ENCODE assay signal across 13 mouse cellular contexts in genomic region chr4:95747415-95748202, GRCm38 (mm10).
"Had no signal": no experiment of that assay in that cellular context is flagged by ENCODE, and none has a peak within 500 bp of the region (broad histone marks: within the 10 kb centered on the region; RNA-seq: fewer than 3 reads in every experiment).

No protein-coding gene starts in this region.

- DNase-seq: liver; liver, embryonic 13.5 days; lung, adult 18-20 months; midbrain, embryonic 14.5 days; right cerebral cortex, postnatal 4 days; spleen, adult 18-20 months; thymus, adult 18-20 months; thymus, postnatal 25 days had no signal

- H3K27me3 ChIP-seq: liver, embryonic 13.5 days; neural tube, embryonic 15.5 days had no signal

- H3K9ac ChIP-seq: liver, embryonic 13.5 days; neural tube, embryonic 15.5 days had no signal

- H3K9me3 ChIP-seq: liver, embryonic 13.5 days; neural tube, embryonic 15.5 days had no signal

- H3K36me3 ChIP-seq: liver, embryonic 13.5 days; neural tube, embryonic 15.5 days had no signal

- H3K4me3 ChIP-seq: left cerebral cortex, adult 2 months; liver, embryonic 13.5 days; myocyte; neural tube, embryonic 15.5 days had no signal

- H3K4me1 ChIP-seq: liver, embryonic 13.5 days; neural tube, embryonic 15.5 days had no signal

- H3K27ac ChIP-seq: kidney, postnatal 0 days; left cerebral cortex, adult 2 months; liver, embryonic 13.5 days; neural tube, embryonic 15.5 days had no signal

- H3K4me2 ChIP-seq: liver, embryonic 13.5 days; neural tube, embryonic 15.5 days had no signal

- ATAC-seq: intestine, postnatal 0 days had no signal
